Mouse (Mus musculus): Measurements from ENCODE around the gene Serpinb6b.

DNA sequence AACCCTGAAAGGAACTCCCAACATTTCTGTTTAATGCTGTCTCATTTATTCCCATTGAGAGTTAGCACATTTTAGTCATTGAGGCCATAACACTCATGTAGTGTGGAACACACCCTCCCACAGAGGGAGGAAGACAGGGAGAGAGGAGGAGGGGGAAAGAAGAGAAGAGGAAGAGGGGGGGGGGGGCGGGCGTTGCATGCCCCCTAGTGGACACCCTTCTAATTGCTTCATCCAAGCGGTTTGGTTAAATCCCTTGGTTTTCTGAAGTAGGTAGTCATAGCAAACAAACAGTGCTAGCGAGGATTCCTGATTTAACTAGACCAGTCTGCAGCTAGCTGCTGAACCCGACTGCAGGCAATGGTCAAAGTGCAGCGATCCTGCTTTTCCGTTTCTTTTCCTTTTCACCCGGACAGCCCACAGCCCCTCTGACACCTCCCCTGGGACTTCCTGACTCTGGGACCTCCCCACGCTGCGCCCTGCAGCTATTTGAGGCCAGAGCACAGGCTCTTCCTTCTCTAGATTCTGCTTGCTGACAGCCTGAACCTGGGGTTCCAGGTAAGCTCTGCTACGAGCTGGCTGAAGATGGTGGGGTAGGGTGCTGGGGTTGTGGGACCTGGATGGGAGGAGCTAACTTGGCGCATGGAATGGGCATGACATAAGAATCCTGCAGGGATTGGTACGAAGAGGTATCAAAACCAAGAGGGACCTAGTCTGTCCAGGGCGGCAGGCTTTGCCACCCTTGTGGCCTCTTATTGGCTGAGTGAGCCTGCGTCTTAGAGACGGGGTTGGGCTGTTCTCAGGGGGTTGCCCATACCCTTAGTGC, at the start of gene Serpinb6b:
- TF ChIP-seq TCF12 (IDR thresholded peaks at IDR 0.05; ENCODE audit: insufficient read depth, poor library complexity, severe bottlenecking) = no peak
- no peak for TF ChIP-seq POLR2A (IDR thresholded peaks at IDR 0.05; ENCODE audit: insufficient read length, low read depth)
- TF ChIP-seq E2F4 (IDR thresholded peaks at IDR 0.05; ENCODE audit: insufficient read depth) = no peak
- TF ChIP-seq USF1 (IDR thresholded peaks at IDR 0.05; ENCODE audit: low read depth) = no peak
- no peak for TF ChIP-seq MYOD1 (IDR thresholded peaks at IDR 0.05; ENCODE audit: control insufficient read depth in 1 of 3, insufficient read length in 2 of 3, low read depth in 2 of 3)

Measured in myocyte (in vitro differentiated cells).